Mouse (Mus musculus) MN1 (cell line): ENCODE results near the gene Cntnap5b.
"Not testable (repeated sequence)": the region's sequence is repeated elsewhere in the genome, so short reads cannot be mapped to it uniquely, and the experiment has no call there.

Experiments used
- DNase-seq: peaks from one replicate; pipeline ENCODE4 v3.0.0-alpha.2; 2016; ENCODE audit warnings: low spot score

The Cntnap5b gene

DNA sequence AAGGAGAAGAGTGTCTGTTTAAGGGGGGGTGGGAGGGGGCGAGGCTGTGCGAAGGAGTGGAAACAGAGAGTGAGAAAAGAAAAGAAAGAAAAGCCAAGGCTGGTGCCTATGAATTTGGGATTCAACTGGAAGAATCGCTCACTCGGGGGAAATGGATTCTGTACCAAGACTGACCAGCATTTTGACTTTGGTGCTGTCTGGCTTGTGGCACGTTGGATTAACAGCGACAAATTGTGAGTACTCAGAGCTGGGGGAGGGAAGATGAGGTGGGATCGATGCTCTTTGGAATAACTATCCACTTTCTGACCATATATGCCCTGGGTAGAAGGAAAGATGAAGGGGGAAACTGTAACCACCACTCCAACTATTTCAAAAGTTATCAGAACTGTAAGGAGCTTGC, at the start of gene Cntnap5b:
Gene Cntnap5b (plus strand): TSS at position 152 of the 400 bp plus-strand sequence.
- no peak for DNase-seq

DNA sequence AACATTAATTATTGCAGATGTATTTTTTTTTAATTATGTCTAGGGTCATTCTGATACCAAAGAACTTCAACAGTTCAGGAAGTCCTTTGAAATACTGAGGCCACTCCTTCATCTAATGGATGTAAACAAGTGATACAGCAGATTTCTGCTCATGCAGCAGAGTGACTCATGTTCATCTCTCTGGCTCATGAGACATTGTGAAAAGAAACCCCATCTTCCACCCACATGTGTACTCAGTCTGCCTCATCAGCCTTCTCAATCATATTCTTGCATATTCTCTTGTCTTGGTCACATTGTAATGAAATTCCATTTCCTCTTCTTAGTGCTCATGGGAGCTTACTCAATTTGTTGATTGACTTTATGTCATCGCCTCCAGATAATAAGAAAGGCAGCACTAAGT, 12.6 kb upstream of the Cntnap5b start:
- DNase-seq = no peak

DNA sequence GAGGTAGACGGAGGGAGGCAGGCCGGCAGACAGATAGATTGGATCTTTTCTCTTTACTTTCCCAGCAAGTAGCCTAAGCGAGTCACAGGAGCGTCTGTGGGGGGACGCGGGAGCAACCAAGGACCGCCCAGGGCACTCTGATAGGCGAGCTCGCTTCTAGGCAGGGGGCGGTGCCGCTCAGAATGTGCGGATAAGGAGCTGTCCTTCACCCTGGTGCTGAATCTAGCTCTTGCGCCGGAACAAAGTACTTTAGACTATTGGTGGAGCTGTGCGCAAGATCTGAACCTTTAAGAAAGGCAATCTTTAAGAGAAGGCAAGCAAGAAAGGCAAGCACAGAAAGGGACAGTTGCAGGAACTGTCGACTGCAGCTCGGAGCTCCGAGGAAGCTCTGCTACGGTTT, 382 bp upstream of the Cntnap5b start:
- DNase-seq = no peak

DNA sequence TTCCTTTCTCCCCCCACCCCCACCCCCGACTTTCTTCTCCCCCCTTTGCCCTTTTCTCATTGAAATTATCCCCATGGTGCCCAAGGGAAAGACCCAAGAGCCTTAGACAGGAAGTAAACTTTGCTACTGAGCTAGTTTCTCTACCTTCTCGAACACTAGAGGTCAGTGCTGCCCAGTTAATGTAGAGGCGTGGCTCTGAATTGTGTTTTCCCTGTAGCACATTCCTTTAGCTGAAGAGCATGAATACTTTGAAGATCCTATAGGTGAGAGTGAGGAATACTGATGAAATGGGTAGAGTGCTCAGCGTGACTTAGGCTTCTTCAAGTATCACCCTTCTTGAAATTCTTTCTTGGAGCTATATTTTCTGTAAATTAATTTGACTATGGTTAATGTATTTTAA, 1.6 kb downstream of the Cntnap5b start:
- no peak for DNase-seq

DNA sequence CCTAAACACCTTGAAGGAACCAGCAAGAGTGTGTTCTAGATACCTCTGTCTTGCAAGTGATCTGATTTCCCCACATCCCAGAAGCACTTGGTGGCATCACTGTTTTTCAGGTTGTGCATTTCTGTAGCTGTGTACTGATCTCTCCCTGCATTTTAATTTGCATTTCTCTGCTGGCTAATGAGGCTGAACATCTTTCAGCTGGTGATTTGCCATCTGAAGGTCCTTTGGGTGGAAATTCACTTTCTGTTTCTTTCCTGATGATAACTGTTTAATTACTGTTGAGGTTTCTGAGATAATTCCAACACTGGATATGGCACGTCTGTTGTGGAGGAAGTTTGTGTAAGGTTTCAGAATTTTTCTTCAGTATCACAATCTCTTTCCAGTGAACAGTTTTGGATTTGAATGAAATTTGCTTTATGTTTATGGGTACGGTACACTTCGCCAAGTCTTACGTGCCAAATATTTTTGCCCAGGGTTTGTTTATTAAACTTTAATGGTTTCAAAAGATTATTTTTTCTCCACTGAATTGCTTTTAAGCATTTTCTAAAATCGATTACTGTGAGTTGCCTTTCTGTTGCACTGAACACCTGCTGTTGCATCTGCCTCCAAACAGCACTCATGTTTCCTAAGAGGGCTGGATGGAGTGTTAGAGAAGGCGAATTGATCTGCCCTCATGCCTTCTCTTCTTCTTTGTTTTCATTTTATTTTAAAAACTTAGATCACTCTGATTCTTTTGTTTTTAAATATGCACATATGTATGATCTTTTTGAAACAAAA, 41.0 kb downstream of the Cntnap5b start:
- DNase-seq = no peak

DNA sequence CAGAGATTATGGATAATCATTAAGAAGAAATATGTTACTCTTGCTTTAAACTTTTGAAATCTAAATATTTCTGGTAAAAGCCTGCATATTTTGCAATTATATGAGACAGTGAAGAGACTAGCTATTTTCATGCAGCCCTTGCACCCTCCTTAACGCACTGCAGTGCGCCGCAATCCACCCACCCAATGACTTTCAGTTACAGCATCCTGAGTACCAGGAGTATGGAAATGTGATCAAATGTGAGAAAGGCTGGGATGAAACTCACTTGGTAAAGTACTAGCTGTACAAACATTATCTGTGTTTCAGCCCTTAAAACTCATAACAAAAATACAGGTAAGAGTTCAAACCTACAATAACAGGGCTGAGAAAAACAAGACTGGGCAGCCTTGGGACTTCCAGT, 99.8 kb downstream of the Cntnap5b start:
- no peak for DNase-seq

DNA sequence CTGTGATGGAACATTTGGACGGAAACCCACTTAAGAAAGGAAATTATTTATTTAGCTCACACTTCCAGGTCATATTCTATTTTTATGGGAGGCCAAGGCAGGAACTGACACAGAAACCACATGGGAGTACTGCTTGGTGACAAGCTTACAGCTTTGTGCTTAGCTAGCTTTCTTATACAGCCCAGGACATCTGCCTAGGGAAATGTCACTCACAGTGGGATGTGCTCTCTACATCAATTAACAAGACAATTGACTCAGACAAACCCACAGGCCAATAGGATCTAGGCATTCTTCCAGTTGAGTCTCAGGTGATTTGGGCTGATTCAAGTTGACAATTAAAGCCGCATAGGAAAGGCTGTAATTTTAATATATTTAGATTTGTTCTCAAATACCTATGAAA, 135.2 kb downstream of the Cntnap5b start:
- no peak for DNase-seq

DNA sequence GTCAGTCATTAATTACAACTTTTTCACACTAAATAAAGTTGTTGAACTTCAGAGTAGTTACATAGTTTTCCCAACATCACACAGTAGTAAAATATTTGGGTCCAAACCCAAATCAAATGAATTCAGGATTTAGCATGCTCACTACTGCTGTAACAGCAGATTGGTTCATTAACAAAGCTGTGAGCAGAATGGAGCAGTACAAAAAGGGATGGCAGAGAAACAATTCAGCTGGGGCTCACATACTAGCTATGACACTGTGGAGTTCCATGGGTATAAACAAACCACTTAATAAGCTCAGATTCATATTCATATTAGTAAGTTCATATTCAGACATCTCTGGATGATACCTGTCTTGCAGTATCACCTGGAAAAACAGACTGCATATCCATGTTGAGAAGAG, 170.9 kb downstream of the Cntnap5b start:
- no peak for DNase-seq

DNA sequence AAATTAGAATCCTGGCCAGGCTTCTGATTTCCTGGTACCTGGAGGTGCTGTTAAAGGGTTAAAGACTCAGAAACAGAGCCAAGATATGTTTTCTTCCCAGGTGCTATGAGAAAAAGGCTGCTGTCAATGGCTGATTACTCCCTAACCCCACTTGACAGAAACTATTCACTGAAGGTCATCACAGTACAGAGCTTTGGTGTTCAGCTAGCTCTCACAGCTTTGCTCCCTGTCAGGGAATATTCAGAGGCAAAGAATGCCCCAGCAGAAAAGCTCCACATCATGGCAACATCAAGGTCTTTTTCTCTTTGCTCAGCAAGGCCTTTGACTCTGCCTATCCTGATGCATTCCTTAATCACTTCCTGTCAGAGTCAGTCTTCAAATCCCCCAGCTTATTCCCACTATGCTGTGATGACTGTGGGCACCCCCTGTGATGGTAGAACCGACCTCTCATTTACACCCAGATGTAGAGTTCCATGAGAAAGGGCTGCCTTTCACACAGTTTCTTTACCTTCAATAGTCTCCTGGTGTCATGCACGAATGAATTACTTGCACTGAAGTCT, 186.9 kb downstream of the Cntnap5b start:
- DNase-seq = no peak

DNA sequence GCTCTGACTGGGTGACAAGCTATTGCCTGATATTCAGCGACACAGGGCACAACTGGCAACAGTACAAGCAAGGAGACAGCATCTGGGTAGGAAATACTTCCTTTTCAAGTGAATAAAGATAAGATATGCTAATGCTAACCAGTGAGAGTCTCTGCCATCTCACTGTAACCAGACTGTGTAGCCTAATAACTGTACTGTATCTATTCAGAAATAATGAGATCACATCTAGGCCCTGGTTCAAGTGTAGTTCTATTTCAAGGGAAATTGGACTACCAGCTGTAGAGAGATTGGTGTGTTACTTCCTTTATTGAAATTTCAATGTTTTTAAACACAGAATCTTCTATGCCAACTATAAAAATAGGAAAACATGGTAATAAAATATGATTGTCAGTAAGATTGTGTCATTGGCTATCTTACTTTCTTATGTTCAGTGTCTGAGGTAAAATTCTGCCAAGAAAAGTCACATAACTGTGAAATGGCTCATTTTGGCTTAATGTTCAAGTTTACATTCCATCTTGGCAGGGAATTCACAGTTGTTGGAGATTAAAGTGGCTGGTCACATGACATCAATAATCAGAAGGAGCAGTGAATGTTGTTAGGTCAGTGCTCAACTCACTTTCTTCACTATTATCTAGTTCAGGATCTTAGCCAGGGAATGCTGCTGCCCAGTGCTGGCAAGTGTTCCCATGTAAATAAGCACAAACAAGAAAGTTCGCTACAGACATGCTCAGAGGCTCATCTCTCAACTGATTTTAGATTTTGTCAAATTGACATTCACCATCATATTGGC, 194.9 kb downstream of the Cntnap5b start:
- DNase-seq = no peak

DNA sequence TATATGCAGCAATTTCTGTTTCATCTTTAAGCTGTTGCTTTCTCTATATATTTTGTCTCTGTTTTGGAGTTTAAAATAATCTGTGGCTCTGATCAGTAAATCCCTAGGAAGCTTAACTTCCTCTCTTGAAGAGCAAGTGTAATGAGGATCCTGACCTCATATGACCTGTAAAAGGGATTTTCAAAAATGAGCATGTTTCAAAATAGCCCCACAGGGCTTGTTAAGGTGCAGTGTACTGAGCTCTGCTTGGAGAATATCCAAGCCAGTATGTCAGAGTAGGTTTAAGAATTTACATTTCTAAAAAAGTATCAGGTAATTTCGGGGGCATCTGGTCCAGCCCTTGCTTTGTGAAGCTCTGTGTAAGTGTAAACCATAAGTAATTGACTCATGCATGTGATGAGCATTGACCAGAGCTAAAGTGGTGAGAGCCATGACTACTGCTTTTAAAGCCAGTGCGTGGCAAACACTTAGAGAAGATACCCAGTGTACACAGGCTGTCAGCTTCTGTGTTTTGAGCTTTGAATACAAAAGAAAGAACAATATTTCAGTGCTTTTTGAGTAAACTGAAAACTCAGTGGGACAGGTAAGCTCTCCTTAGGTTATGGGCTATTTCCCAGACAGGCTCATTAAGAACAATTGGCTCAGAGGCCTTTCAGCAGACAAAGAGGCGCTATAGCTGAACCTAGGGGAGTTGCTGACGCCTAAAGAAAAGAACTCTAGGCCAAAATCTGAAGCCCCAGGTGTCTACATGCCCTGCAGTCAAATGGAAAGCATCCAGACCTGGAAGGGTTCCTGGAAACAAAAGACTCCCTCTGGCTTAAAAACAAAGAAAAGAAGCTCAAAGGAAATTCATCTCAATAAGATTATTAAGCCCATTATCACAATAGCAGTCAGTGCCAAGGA, 197.9 kb downstream of the Cntnap5b start:
- DNase-seq = no peak

DNA sequence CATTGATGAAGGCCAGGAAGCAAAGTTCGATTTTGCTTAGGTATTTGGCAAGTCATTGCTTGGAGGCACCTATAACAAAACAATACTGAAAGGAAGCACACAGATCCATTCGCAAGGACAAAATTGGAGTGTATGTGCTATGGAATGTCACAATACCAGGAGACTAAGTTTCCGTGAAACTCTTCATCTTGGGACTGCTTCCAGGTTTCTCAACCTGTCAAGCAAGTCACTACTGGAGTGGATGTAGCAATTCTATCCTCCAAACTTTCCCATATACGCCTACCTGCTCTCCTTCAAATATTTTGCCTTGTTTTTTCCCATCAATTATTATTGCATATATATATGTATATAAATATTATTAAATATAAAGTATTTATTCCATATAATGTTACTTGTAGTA, 228.7 kb downstream of the Cntnap5b start:
- not testable (repeated sequence) for DNase-seq

DNA sequence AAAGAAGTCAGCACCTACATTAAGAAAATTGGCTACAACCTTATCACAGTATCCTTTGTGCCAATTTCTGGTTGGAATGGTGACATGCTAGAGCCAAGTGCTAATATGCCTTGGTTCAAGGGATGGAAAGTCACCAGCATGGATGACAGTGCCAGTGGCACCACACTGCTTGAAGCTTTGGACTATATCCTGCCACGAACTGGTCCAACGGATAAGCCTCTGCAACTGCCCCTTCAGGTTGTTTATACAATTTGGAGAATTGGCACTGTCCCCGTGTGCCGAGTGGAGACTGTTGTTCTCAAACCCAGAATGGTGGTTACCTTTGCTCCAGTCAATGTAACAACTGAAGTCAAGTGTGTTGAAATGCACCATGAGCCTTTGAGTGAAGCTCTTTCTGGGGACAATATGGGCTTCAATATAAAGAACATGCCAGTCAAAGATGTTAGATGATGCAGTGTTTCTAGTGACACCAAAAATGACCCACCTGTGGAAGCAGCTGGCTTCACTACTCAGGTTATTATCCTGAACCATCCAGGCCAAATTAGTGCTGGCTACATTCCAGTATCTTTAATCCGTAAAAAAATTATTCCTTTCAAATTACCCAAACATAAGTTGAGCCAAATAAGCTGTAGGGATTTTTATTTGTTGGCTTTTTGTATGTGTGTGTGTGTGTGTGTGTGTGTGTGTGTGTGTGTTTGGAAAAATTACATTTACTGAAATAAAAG, 233.6 kb downstream of the Cntnap5b start:
- DNase-seq = no peak

DNA sequence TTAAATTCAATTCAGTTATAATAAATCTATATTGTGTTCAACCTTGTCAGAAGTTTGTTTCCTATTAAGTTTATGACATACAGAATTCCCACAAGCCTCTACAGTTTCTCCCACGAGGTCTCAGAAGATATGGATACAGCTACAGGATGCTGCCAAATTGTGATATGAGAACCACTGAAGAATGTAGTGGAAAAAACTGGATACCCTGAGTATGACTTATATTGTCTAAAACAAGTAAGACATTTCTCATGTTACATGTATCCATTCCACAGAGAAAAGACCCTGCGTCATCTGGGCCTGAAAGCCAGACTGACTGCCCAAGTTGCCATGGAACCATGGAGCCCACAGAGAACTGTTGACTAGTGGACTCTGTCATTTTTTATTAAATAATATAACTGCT, 269.2 kb downstream of the Cntnap5b start:
- DNase-seq = no peak

DNA sequence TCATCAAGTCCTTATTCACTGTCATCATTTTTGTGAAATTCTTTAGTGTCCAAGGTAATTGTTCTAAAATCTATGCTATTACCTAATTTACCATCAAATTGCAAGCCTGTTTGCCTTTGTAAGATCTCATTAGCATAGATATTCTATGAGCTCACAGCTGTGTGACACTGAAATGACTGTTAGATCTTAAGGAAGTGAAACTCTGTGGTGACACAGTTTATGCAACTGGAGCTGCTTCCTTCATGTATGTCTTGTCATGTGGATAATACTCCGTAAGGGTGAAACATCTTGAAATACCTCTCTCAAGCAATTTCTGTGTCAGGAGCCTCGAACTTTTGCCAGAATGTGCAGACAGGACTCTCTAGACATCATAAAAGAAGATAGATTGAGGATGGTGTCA, 307.2 kb downstream of the Cntnap5b start:
- no peak for DNase-seq

DNA sequence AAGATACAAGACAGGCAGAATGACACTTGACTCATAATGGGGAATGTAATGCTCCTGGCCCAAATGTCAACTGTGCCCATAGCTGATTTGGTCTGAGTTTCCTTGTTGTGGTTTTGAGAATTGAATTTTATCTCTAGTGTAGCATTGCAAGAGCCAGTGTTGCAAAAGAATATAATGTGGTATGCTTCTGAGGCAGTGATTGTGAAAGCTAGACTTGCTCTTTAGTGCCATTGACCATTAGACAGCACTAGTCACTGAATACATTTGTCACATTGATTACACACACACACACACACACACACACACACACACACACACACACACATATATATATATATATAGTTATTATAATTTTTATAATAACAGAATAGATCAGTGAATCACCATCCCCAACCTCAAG, 328.0 kb downstream of the Cntnap5b start:
- DNase-seq = no peak

DNA sequence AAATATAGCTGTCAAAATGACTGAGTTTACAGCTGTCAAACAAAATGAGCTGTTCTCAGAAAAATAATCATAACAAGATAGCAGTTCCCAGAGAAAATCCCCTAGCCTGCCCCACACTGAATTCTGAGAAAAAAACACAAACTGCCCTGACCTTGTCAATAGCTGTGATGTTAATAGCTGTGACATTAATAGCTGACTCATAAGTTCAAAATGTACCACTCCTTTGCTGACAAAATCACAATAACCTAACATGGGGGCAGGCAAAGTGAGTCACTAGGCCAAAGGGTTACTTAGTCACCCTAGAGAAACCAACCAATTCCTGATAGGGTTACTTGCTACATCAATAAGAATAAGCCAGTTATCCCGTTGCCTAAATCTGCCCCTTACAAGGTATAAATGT, 328.5 kb downstream of the Cntnap5b start:
- no peak for DNase-seq

DNA sequence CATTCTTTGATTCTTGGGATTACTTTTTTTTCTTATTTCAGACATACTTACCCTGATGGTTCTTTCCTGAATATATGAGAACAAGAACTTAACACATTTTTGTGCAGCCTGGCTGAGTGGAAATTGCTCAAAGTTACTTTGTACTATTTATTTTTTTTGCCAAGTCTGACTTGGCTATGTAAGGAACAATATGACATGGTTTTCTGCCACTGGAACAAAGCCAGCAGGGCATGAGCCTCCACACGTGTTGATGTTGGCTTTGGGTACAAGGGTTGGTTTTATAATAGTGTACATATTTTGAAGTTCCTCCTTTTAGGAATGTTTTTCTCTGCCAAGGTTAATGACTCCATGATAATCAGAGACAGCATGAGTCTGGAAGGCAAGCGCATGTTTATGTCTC, 331.8 kb downstream of the Cntnap5b start:
- DNase-seq = no peak

DNA sequence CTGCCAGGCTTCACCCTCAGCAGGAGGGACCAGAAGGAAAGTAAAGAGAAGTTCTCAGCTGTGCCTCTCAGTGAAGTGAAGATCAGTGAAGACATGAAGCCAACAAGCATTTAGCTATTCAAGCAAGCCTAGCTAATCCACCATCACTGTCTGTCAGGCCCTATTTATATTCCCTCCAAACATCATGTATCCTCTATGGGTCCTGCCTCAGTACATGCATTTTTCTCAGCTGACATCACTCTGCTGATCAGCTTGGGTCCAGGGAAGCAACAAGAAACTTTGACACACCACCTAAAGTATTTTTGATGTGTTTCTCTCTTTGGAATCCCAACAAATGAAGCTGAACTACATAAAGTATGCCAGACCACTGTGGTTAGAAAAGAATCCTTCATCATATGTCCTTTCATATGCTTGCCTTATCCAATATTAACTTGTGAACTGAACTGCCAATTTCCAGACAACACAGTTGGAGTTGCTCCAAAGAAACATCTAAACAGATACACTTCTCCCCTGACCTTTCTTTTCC, 349.9 kb downstream of the Cntnap5b start:
- DNase-seq = no peak

DNA sequence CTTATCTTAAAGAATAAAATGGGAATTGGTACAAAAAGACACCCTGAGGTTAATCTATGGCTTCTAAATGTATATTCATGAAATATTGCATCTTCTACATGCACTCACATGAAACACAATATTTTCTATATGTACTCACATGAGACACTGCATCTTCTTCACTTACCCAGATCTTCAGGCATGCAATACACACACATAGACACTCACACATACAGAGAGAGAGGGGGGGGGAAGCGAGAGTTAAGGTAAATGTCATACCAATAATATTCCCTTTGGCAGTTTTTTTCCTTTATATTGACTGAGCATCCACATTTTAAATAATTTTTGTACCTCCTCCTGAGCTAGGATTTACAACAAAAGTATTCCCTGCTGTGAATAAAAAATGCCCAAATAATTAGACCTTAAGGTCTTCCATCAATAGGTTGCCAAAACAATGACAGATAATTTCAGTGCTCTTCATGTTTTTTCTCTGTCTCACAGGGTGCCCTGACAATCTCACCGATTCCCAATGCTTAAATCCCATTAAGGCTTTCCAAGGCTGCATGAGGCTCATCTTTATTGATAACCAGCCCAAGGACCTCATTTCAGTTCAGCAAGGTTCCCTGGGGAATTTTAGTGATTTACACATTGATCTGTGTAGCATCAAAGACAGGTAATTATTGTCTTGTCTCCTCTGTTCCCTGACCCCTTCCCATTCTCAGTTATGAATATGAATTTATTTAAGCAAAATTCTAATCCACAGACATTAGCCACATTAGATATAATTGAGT, 391.2 kb downstream of the Cntnap5b start:
- DNase-seq = no peak
